Mouse (Mus musculus) neural tube, embryonic 12.5 days (tissue): ENCODE results near the gene Cmtm8. TPM values are rescaled to one million over a fixed set of nuclear protein-coding genes. Genes with fewer than 3 reads are reported as not detected.
A peak's percentile ranks its signal among the peaks of the same experiment; 100 is the strongest.

Experiments
- ATAC-seq: fragments of 200-750 bp; cut with Nextera tagmentation; 2 replicates; pipeline ENCODE4 v1.8.0; 2017; ENCODE audit warnings: low read depth, mild to moderate bottlenecking, moderate TSS enrichment, moderate library complexity; ENCODE audit not compliant: low FRiP score
- H3K27ac ChIP-seq: fragments of 300-500 bp; sonication (generic); 2 replicates; pipeline ENCODE4 v1.5.1; 2016
- H3K27me3 ChIP-seq: fragments of 300-500 bp; sonication (generic); replicated peaks from 2 replicates; pipeline ENCODE4 v1.6.1; 2016; ENCODE audit warnings: mild to moderate bottlenecking
- H3K36me3 ChIP-seq: fragments of 300-500 bp; sonication (generic); 2 replicates; pipeline ENCODE4 v1.6.1; 2016; ENCODE audit warnings: mild to moderate bottlenecking
- H3K4me1 ChIP-seq: fragments of 300-500 bp; sonication (generic); 2 replicates; pipeline ENCODE4 v1.6.1; 2016
- H3K4me2 ChIP-seq: fragments of 300-500 bp; sonication (generic); replicated peaks from 2 replicates; pipeline ENCODE4 v1.6.1; 2016; ENCODE audit warnings: mild to moderate bottlenecking
- H3K4me3 ChIP-seq: fragments of 300-500 bp; sonication (generic); 2 replicates; pipeline ENCODE4 v1.5.1; 2016
- H3K9ac ChIP-seq: fragments of 300-500 bp; sonication (generic); 2 replicates; pipeline ENCODE4 v1.6.1; 2016; ENCODE audit warnings: mild to moderate bottlenecking
- H3K9me3 ChIP-seq: fragments of 300-500 bp; sonication (generic); 2 replicates; pipeline ENCODE4 v1.6.1; 2016; ENCODE audit warnings: mild to moderate bottlenecking
- WGBS: fragments of 180-500 bp; shearing (Covaris S2); methylation state at CpG from one replicate; pipeline ENCODE4 v1.1.7; 2016; 5-methylcytosine and 5-hydroxymethylcytosine counted together
- polyA plus RNA-seq: library from polyadenylated mRNA; unstranded; fragments of >200 nt; fragmentation: Nextera tagmentation; extraction: Ambion mirVana; gene quantifications from 2 replicates; pipeline ENCODE4 v1.2.1, GENCODE M21; 2016

Gene Cmtm8
- 17.7 and 21.3 TPM in 2 replicates for polyA plus RNA-seq

DNA sequence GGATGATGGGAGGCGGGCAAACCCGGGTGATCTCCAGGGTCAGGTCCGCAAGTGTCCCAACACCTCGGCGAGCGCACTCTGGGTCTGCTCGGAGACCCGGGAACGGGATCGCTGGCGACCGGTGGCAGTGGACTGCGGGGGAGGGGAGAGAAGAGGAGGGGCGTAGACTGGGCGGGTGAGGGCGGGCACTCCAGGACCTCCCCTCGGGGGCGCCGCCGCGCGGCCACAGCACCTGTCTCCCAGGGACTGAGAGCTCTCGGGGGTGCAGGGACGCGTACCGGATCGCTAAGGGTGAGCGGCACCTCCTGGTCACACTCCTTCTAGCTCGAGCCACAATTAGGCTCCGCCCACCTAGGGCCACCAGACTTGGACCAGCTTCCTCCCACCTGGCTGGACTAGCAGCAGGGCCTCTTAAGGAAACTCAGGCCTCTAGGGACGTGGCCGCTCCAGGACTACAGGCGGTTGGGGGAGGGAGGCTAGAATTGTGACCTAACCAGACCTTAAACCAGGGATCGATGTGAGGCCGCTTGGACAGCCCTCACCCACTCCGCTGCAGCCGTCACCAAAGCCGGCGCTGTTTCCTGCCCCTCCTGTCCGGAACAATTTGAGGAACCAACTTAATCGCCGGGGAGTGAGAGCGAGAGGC is at the start of gene Cmtm8:
Gene Cmtm8, minus strand, starts transcription at position 140 of the 646 bp plus-strand sequence.
- Histone ChIP-seq H3K27ac (no peak within 1 kb of the TSS), H3K4me3 (peak within 1 kb of the TSS; percentile 48), H3K9ac (peak within 1 kb of the TSS; percentile 54), H3K27me3 (peaks cover 23% of the 10 kb centered on the region), H3K4me1 (peaks cover 15% of the 10 kb centered on the region), H3K9me3 (no peaks in the 10 kb centered on the region), H3K36me3 (no peaks in the 10 kb centered on the region), H3K4me2 (peak within 1 kb of the TSS; percentile 96)
- peak; percentile 87 for ATAC-seq
- WGBS: under 1% methylated on average over 41 of the region's 43 CpGs

DNA sequence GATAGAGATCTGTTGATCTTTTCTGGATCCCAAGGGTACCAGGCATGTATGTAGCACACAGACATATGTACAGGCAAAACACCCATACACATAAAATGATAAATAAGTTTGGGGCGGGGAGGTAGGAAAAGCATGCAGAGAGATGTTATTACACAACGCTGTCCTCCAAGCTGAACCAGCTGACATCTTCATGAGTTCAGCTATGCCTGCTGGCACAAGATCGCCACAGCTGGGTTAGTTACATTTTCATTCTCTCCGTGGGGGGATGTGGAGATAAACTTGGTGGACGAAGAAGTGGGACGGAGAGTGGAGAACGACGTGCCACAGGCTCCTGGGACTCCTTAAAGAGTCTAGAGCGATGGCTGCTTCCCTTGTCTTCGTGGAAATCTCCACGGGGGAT is 49.0 kb upstream of the Cmtm8 start:
- no peak for ATAC-seq

DNA sequence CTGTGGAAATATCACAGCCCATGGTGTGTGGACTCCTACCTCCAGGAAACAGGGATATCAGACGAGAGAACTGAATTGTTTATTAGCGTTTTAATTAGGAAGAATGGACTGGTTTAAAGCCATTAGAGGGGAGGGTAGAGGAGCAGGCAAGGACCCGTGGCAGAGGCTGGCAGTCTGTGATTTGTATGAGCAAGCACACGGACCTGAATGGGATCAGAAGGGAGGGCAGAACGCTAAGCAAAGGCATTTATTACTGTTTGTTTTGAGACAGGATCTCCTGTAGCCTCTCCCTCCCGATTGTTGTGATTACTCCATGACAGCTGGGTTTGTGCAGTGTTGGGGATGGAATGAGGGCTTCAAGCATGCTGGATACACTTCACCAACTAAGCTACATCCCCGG is 46.4 kb upstream of the Cmtm8 start:
- no peaks in the 10 kb centered on the region for H3K27me3 ChIP-seq
- no peak for ATAC-seq
- no peaks in the 10 kb centered on the region for H3K9me3 ChIP-seq
- 0 out of 2 replicates have a peak, but pooled peaks cover 4% of the 10 kb centered on the region for H3K4me1 ChIP-seq
- H3K9ac ChIP-seq: no peak overlapping the region
- whole genome bisulfite sequencing: 26% methylated on average over 7 of the region's 7 CpGs
- no peak overlapping the region for H3K4me2 ChIP-seq
- H3K4me3 ChIP-seq: no peak overlapping the region
- H3K27ac ChIP-seq: no peak overlapping the region
- no peaks in the 10 kb centered on the region for H3K36me3 ChIP-seq

More for the DNA sequence above, 49.0 kb upstream of the Cmtm8 start:
- H3K36me3 ChIP-seq: no peaks in the 10 kb centered on the region
- 0 out of 2 replicates have a peak, but pooled peaks cover 4% of the 10 kb centered on the region for H3K4me1 ChIP-seq
- H3K9me3 ChIP-seq: no peaks in the 10 kb centered on the region
- H3K4me2 ChIP-seq: no peak overlapping the region
- H3K27ac ChIP-seq: no peak overlapping the region
- H3K27me3 ChIP-seq: no peaks in the 10 kb centered on the region
- WGBS: 86% methylated on average over 11 of the region's 11 CpGs
- no peak overlapping the region for H3K9ac ChIP-seq
- H3K4me3 ChIP-seq: no peak overlapping the region

DNA sequence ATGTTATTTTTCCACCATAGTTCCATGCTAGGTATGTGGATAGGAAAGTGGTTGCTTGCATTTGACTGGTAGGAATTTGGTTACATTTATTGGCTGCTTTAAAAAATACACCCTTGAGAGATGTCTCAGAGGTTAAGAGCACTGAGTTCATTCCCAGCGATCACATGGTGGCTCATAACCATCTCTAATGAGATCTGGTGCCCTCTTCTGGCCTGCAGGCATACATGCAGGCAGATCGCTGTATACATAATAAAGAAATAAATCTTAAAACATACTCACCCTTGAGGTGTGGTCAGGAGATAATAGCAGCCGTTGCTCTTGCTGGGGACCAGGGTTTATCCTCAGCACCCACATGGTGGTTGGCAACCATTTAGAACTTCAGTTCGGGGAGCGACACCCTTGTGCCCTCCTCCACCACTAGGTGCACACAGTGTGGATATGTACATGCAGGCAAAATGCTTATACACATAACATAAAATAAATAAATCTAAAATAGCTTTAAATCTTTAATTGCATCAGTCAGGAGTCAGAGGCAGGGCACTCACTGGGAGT is 45.0 kb upstream of the Cmtm8 start:
- H3K9me3 ChIP-seq: no peaks in the 10 kb centered on the region
- no peak overlapping the region for H3K4me2 ChIP-seq
- no peaks in the 10 kb centered on the region for H3K36me3 ChIP-seq
- no peaks in the 10 kb centered on the region for H3K27me3 ChIP-seq
- 90% methylated on average over 5 of the region's 5 CpGs for WGBS
- no peak for ATAC-seq
- no peak overlapping the region for H3K27ac ChIP-seq
- H3K4me1 ChIP-seq: 0 out of 2 replicates have a peak, but pooled peaks cover 4% of the 10 kb centered on the region
- H3K4me3 ChIP-seq: no peak overlapping the region
- H3K9ac ChIP-seq: no peak overlapping the region

DNA sequence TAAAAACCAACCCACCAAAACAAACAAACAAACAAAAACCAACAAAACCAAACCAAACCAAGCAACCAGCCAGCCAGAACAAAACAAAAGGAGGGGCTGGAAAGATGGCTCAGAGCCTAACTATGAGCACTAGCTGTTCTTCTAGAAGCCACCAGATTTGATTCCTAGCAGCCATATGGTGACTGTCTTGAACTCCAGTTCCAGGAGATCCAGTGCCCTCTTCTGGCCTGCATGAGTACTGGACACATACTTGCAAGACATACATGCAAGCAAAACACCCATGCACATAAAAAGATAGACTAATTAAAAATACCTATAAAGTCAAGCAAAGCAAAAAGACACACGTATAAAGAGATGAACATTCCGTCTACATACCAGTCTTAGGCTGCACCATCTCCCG is 43.7 kb upstream of the Cmtm8 start:
- Histone ChIP-seq H3K27ac (no peak overlapping the region), H3K9me3 (no peaks in the 10 kb centered on the region), H3K9ac (no peak overlapping the region), H3K4me3 (no peak overlapping the region), H3K36me3 (no peaks in the 10 kb centered on the region), H3K4me2 (no peak overlapping the region), H3K4me1 (0 out of 2 replicates have a peak, but pooled peaks cover 4% of the 10 kb centered on the region), H3K27me3 (no peaks in the 10 kb centered on the region)
- 90% methylated on average over 3 of the region's 3 CpGs for WGBS
- ATAC-seq: no peak

DNA sequence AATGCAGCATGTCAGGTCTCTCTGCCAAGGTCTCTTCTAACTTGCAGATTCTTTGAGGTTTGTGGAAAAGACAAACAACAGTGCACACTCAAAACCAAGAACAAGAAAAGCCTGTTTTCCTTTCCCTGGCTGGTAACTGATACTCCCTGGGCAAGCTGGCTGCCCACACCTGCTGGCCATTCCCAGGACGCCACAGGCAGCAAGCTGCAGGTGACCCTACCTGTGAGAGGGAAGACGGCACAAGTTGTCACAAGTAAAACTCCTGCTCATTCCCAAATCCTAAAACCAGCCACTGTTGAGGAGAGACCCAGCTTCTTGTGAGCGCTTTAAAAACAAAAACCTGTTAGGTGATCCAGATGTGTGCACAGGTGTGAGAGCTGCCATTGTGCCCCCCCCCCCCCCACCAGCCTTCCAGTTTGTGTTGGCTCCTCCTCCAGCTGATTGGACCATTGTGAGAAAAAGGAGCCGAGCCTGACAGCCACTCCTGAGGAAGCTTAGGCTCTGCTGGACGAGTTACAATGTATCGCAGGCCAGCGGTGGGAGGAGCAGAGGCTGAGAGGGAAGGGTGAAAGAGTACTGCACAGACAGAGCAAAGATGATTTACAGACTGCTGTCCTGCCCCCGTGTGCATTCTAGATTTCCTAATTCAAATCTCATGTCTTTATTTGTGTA is 42.2 kb upstream of the Cmtm8 start:
- Histone ChIP-seq H3K36me3 (no peaks in the 10 kb centered on the region), H3K4me3 (no peak overlapping the region), H3K4me1 (0 out of 2 replicates have a peak, but pooled peaks cover 4% of the 10 kb centered on the region), H3K9ac (no peak overlapping the region), H3K27me3 (no peaks in the 10 kb centered on the region), H3K27ac (no peak overlapping the region), H3K9me3 (no peaks in the 10 kb centered on the region), H3K4me2 (no peak overlapping the region)
- WGBS: 50% methylated on average over 8 of the region's 8 CpGs
- no peak for ATAC-seq

DNA sequence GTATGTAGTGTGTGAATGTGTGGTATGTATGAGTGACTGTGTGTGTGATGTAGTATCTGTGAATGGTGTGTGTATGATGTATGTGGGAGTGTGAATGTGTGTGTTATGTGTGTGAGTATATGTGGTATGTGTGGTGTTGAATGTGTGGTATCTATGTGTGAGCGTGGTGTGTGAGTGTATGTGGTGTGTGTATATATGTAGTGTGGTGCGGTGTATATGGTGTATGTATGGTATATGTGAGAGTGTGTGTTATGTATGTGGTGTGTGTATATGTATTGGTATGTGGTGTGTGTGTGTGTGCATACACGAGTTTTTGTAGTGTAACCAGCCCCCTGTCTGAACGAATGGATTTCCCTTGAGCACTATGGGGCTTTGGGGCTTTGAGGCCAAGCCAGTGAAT is 41.6 kb upstream of the Cmtm8 start:
- no peak overlapping the region for H3K27ac ChIP-seq
- H3K4me3 ChIP-seq: no peak overlapping the region
- no peaks in the 10 kb centered on the region for H3K9me3 ChIP-seq
- no peak for ATAC-seq
- H3K36me3 ChIP-seq: no peaks in the 10 kb centered on the region
- H3K4me2 ChIP-seq: no peak overlapping the region
- WGBS: 87% methylated on average over 4 of the region's 4 CpGs
- no peaks in the 10 kb centered on the region for H3K27me3 ChIP-seq
- 0 out of 2 replicates have a peak, but pooled peaks cover 3% of the 10 kb centered on the region for H3K4me1 ChIP-seq
- H3K9ac ChIP-seq: no peak overlapping the region

DNA sequence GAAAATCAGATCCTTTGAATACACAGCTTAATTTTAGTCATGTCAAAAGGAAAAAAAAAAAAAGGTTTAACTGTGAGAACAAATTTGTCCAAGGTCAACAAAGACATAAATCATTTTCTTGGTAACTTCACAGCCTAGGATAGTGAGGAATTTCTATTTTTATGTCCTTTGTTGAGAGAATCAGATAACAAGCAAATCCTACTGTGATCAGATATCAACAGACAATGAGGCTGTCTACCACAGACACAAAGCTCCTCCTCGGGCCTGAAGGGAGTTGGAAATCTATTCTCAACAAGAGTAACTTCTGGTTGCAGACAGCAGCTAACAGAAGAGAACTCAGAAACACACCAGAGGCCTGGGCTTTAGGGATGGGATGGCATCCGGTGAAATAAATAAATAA is 38.0 kb upstream of the Cmtm8 start:
- no peak overlapping the region for H3K4me2 ChIP-seq
- 84% methylated on average over 2 of the region's 2 CpGs for WGBS
- H3K9ac ChIP-seq: no peak overlapping the region
- no peaks in the 10 kb centered on the region for H3K4me1 ChIP-seq
- no peak overlapping the region for H3K27ac ChIP-seq
- H3K9me3 ChIP-seq: no peaks in the 10 kb centered on the region
- no peak overlapping the region for H3K4me3 ChIP-seq
- no peaks in the 10 kb centered on the region for H3K27me3 ChIP-seq
- ATAC-seq: no peak
- H3K36me3 ChIP-seq: no peaks in the 10 kb centered on the region

DNA sequence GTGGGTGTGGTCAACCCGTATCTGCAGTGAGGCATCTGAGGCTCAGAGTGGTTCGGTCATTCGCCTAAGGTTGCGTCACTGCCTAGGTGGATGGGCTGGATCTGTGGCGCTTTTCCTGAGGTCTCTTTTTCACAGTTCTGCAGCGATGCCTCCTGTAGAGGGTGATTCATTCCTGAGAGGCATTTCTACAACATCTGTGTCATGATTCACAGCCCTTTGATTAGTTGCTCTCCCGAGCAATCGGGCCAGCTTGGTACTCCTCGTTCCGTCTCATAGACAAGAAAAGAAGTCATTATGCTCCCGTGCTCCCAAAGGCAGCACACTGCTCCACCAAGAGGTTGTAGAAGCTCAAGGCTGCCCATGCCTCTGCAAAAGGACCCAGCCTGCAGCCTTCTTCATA is 11.4 kb upstream of the Cmtm8 start:
- no peak overlapping the region for H3K4me3 ChIP-seq
- H3K36me3 ChIP-seq: no peaks in the 10 kb centered on the region
- H3K27me3 ChIP-seq: no peaks in the 10 kb centered on the region
- H3K27ac ChIP-seq: no peak overlapping the region
- no peak overlapping the region for H3K9ac ChIP-seq
- 52% methylated on average over 11 of the region's 11 CpGs for WGBS
- ATAC-seq: no peak
- H3K4me2 ChIP-seq: no peak overlapping the region
- H3K4me1 ChIP-seq: no peaks in the 10 kb centered on the region
- H3K9me3 ChIP-seq: no peaks in the 10 kb centered on the region

DNA sequence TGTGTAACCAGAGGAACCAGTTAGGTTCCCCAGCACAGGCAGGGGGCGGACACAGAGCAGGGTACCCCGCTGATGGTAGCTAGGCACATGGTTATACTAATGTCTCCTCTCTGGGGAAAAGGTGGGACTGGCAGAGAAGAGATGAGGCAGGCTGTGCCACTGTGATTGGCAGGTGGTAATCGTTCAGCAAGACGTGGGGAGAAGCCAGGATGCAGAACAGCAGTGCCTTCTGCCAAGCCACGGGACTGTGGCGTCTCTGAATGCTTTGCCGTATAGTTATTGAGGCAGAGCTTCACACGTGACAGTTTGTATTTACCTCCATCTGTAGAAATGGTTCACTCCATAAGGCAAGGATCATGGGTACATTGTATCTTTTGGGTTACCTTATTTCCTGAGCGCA is 10.7 kb upstream of the Cmtm8 start:
- no peak for ATAC-seq
- 82% methylated on average over 9 of the region's 9 CpGs for WGBS
- Histone ChIP-seq H3K9ac (no peak overlapping the region), H3K27ac (no peak overlapping the region), H3K9me3 (no peaks in the 10 kb centered on the region), H3K4me3 (no peak overlapping the region), H3K36me3 (no peaks in the 10 kb centered on the region), H3K27me3 (no peaks in the 10 kb centered on the region), H3K4me1 (no peaks in the 10 kb centered on the region), H3K4me2 (no peak overlapping the region)

DNA sequence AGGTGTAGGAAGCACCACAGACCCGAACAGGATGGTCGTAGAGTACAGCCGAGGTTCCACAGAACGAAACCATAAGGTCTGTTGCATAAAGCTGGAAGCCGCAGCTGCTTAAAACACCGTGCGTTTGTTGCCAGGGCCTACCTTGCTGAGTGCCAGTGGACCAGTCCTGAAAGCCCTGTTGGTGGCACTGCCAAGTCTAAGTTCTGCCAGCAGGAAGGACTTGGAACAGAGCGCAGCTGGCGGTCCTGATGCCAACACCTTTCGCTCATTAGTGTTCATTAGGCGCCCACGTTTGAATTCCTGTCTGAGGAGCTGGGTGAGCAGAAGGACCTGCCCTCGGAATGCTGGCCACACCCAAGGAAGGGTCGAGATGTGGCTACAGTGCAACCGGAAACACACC is 9.4 kb upstream of the Cmtm8 start:
- no peaks in the 10 kb centered on the region for H3K4me1 ChIP-seq
- H3K4me3 ChIP-seq: no peak overlapping the region
- H3K27me3 ChIP-seq: no peaks in the 10 kb centered on the region
- no peaks in the 10 kb centered on the region for H3K9me3 ChIP-seq
- H3K4me2 ChIP-seq: no peak overlapping the region
- H3K9ac ChIP-seq: no peak overlapping the region
- 87% methylated on average over 15 of the region's 15 CpGs for WGBS
- no peaks in the 10 kb centered on the region for H3K36me3 ChIP-seq
- ATAC-seq: no peak
- H3K27ac ChIP-seq: no peak overlapping the region

DNA sequence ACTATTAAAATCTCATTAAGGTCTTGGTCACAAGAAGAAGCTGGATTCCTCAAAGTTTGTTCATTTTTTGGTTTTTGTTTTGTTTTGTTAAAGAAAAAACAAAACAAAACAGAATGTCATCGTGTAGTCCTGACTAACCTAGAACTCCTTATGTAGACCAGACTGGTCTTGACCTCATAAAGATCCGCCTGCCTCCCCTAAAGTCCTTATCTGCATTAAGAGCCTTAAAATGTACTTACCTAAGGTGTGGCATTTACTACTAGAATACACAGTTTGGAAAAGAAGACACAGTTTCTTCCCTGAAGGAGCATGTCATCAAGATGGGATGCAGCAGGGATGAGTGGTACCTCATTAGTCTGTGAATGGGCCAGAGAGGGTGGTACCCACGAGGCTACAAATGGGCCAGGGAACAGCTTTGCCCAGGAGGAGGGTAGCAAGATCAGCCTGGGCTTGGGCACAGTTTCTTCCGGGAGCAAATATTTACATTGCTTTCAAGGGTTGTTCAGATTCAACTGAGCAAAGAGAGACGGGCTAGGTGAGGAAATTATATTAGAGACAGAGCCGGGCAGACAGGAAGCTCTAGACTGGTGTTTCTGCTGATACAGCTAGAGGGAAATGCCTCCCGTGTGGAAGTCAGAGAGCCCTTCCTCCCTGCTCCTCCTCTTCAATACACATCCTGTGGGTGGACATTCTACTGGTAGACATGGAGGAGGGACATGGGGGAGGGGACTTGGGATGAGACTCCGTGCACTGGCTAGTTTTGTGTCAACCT is 7.6 kb upstream of the Cmtm8 start:
- no peak for ATAC-seq
- H3K36me3 ChIP-seq: no peaks in the 10 kb centered on the region
- H3K4me2 ChIP-seq: no peak overlapping the region
- H3K9ac ChIP-seq: no peak overlapping the region
- H3K9me3 ChIP-seq: no peaks in the 10 kb centered on the region
- WGBS: 80% methylated on average over 8 of the region's 8 CpGs
- H3K4me3 ChIP-seq: no peak overlapping the region
- H3K27me3 ChIP-seq: no peaks in the 10 kb centered on the region
- H3K27ac ChIP-seq: no peak overlapping the region
- H3K4me1 ChIP-seq: no peaks in the 10 kb centered on the region
